Mouse (Mus musculus): ENCODE data around the gene Olfr1205. TPM values are rescaled to one million over a fixed set of nuclear protein-coding genes. Genes with fewer than 3 reads are reported as not detected.

Gene Olfr1205
- polyA plus RNA-seq (2014; fragmentation: Nextera tagmentation; extraction: Ambion mirVana): not detected in 2 replicates

GRCm38 (mm10) chr2:88829437-88829836 lies at the start of gene Olfr1205:
Olfr1205 (plus strand) TSS chr2:88829737.
- H3K9me3 ChIP-seq (ENCODE audit: control insufficient read depth, low read length): no peaks in the 10 kb centered on the region
- ATAC-seq (ENCODE audit: low FRiP score, low TSS enrichment): no peak; the same call in 1 of the 2 replicates
- H3K4me3 ChIP-seq (replicated peaks; ENCODE audit: low read depth, low read length): no peak within 1 kb of the TSS
- H3K4me2 ChIP-seq (ENCODE audit: low read length): no peak within 1 kb of the TSS
- DNase-seq: no peak
- 93% methylated on average over 2 of the region's 2 CpGs for WGBS
- no peak within 1 kb of the TSS for H3K27ac ChIP-seq (replicated peaks; ENCODE audit: low read depth, low read length)
- no peaks in the 10 kb centered on the region for H3K36me3 ChIP-seq (ENCODE audit: control insufficient read depth, insufficient read depth, low read length)
- no peaks in the 10 kb centered on the region for H3K27me3 ChIP-seq (ENCODE audit: control insufficient read depth, insufficient read depth, low read length)
- no peaks in the 10 kb centered on the region for H3K4me1 ChIP-seq (ENCODE audit: control insufficient read depth, insufficient read depth, low read length)
- H3K9ac ChIP-seq (replicated peaks; ENCODE audit: low read length): no peak within 1 kb of the TSS

DNA sequence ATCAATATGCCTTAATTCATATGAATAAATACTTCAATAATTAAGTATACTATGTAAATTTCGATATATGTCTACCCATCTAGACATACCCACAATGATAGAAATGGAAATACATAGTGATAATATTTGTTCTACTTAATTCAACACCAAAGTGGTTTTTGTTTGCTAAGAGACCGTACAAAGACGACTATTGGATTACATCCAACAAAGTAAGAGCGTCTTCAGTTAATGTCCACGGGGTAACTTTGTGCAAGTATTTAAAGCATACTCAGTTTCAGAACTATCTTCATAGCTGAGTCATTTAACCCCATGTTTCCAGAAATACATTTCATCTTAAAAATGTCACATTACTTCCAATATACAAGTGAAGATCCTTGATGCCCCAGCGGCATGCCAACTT lies 36.8 kb upstream of the Olfr1205 start, which contains the start of gene Olfr1201:
Gene Olfr1201 (plus strand): TSS at position 301 of the 400 bp plus-strand sequence.
- no peak for ATAC-seq (ENCODE audit: low FRiP score, low TSS enrichment)
- Histone ChIP-seq H3K9me3 (ENCODE audit: control insufficient read depth, low read length) (no peaks in the 10 kb centered on the region), H3K4me3 (replicated peaks; ENCODE audit: low read depth, low read length) (no peak within 1 kb of the TSS), H3K4me1 (ENCODE audit: control insufficient read depth, insufficient read depth, low read length) (no peaks in the 10 kb centered on the region), H3K9ac (replicated peaks; ENCODE audit: low read length) (no peak within 1 kb of the TSS), H3K27me3 (ENCODE audit: control insufficient read depth, insufficient read depth, low read length) (no peaks in the 10 kb centered on the region), H3K36me3 (ENCODE audit: control insufficient read depth, insufficient read depth, low read length) (no peaks in the 10 kb centered on the region), H3K27ac (replicated peaks; ENCODE audit: low read depth, low read length) (no peak within 1 kb of the TSS), H3K4me2 (ENCODE audit: low read length) (no peak within 1 kb of the TSS)
- 85% methylated on average over 6 of the region's 6 CpGs for WGBS
- DNase-seq: no peak

DNA sequence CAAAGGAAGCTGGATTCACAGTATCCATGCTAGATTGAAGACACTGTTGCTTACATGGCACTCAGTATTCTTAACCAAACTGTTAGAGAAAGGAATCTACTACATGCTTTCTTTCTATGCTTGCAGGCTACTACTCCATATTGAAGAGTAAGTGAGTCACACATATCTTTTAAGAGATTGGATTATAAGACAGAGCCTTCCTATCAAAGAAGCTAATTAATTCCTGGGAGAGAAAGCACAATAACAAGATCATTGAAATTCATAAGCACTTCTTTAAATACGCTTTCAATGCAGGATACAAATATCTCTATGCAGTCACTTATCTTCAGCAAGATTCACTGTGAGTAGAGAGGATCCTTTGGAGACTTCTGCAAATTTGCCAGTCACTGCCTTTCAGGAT lies 15.3 kb upstream of the Olfr1205 start, which contains the start of gene Olfr1202:
Gene Olfr1202 (plus strand): TSS at position 301 of the 400 bp plus-strand sequence.
- DNase-seq: no peak

DNA sequence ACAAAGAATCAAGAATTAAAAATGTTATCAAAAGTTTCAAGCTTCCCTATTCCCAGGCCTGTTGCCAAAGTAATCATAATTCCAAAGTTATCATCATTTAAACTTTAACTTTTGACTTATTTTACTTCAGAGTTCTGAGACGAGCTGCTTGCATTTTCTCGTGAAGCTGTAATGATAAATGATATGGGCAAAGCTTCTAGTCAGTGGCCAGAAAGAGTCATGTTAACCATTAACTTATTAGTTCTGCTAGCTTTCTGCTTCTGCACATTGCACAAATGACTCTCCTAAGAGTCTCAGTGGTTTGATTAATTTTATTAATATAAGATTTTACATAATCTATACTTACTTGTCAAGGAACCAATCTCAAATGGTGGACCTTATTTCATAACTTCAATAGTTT lies 8.9 kb downstream of the Olfr1205 start:
- no peak for DNase-seq
- no peaks in the 10 kb centered on the region for H3K36me3 ChIP-seq (ENCODE audit: control insufficient read depth, insufficient read depth, low read length)
- H3K9me3 ChIP-seq (ENCODE audit: control insufficient read depth, low read length): no peaks in the 10 kb centered on the region
- H3K9ac ChIP-seq (replicated peaks; ENCODE audit: low read length): no peak overlapping the region
- H3K4me3 ChIP-seq (replicated peaks; ENCODE audit: low read depth, low read length): no peak overlapping the region
- no peaks in the 10 kb centered on the region for H3K4me1 ChIP-seq (ENCODE audit: control insufficient read depth, insufficient read depth, low read length)
- no peak for ATAC-seq (ENCODE audit: low FRiP score, low TSS enrichment)
- H3K4me2 ChIP-seq (ENCODE audit: low read length): no peak overlapping the region
- 95% methylated on average over 2 of the region's 2 CpGs for WGBS
- H3K27ac ChIP-seq (replicated peaks; ENCODE audit: low read depth, low read length): no peak overlapping the region
- no peaks in the 10 kb centered on the region for H3K27me3 ChIP-seq (ENCODE audit: control insufficient read depth, insufficient read depth, low read length)

More for the DNA sequence above, 15.3 kb upstream of the Olfr1205 start, which contains the start of gene Olfr1202:
- H3K9me3 ChIP-seq (ENCODE audit: control insufficient read depth, low read length): no peaks in the 10 kb centered on the region
- H3K4me2 ChIP-seq (ENCODE audit: low read length): no peak within 1 kb of the TSS
- no peaks in the 10 kb centered on the region for H3K36me3 ChIP-seq (ENCODE audit: control insufficient read depth, insufficient read depth, low read length)
- H3K4me3 ChIP-seq (replicated peaks; ENCODE audit: low read depth, low read length): no peak within 1 kb of the TSS
- WGBS: 61% methylated on average over 1 of the region's 1 CpGs
- no peaks in the 10 kb centered on the region for H3K27me3 ChIP-seq (ENCODE audit: control insufficient read depth, insufficient read depth, low read length)
- no peak within 1 kb of the TSS for H3K27ac ChIP-seq (replicated peaks; ENCODE audit: low read depth, low read length)
- no peaks in the 10 kb centered on the region for H3K4me1 ChIP-seq (ENCODE audit: control insufficient read depth, insufficient read depth, low read length)
- no peak for ATAC-seq (ENCODE audit: low FRiP score, low TSS enrichment)
- no peak within 1 kb of the TSS for H3K9ac ChIP-seq (replicated peaks; ENCODE audit: low read length)

- no peak for DNase-seq
- WGBS: 88% methylated on average over 1 of the region's 1 CpGs
- Histone ChIP-seq H3K9ac (replicated peaks; ENCODE audit: low read length) (no peak within 1 kb of the TSS), H3K4me3 (replicated peaks; ENCODE audit: low read depth, low read length) (no peak within 1 kb of the TSS), H3K27me3 (ENCODE audit: control insufficient read depth, insufficient read depth, low read length) (no peaks in the 10 kb centered on the region), H3K4me2 (ENCODE audit: low read length) (no peak within 1 kb of the TSS), H3K27ac (replicated peaks; ENCODE audit: low read depth, low read length) (no peak within 1 kb of the TSS), H3K9me3 (ENCODE audit: control insufficient read depth, low read length) (no peaks in the 10 kb centered on the region), H3K4me1 (ENCODE audit: control insufficient read depth, insufficient read depth, low read length) (no peaks in the 10 kb centered on the region), H3K36me3 (ENCODE audit: control insufficient read depth, insufficient read depth, low read length) (no peaks in the 10 kb centered on the region)
- no peak for ATAC-seq (ENCODE audit: low FRiP score, low TSS enrichment)
These were observed 19.5 kb downstream of the Olfr1205 start, which contains the start of gene Olfr1204 for GRCm38 (mm10) chr2:88848992-88849391. Olfr1204 (plus strand) TSS chr2:88849292.

GRCm38 (mm10) chr2:88862931-88863330 lies 33.4 kb downstream of the Olfr1205 start, which contains the start of gene Olfr1206:
Olfr1206 (plus strand) TSS chr2:88863231.
- Histone ChIP-seq H3K4me2 (ENCODE audit: low read length) (no peak within 1 kb of the TSS), H3K27ac (replicated peaks; ENCODE audit: low read depth, low read length) (no peak within 1 kb of the TSS), H3K4me3 (replicated peaks; ENCODE audit: low read depth, low read length) (no peak within 1 kb of the TSS), H3K4me1 (ENCODE audit: control insufficient read depth, insufficient read depth, low read length) (no peaks in the 10 kb centered on the region), H3K36me3 (ENCODE audit: control insufficient read depth, insufficient read depth, low read length) (no peaks in the 10 kb centered on the region), H3K9ac (replicated peaks; ENCODE audit: low read length) (no peak within 1 kb of the TSS), H3K27me3 (ENCODE audit: control insufficient read depth, insufficient read depth, low read length) (no peaks in the 10 kb centered on the region), H3K9me3 (ENCODE audit: control insufficient read depth, low read length) (no peaks in the 10 kb centered on the region)
- 88% methylated on average over 2 of the region's 2 CpGs for WGBS
- no peak for DNase-seq
- ATAC-seq (ENCODE audit: low FRiP score, low TSS enrichment): no peak

Other genes with a start within 250 kb of the Olfr1205 start
- gene Olfr1189, start 243.3 kb upstream of the Olfr1205 start, polyA plus RNA-seq (2014; fragmentation: Nextera tagmentation; extraction: Ambion mirVana): not detected in 2 replicates
- gene Olfr1191-ps1, start 189.2 kb upstream of the Olfr1205 start, polyA plus RNA-seq (2014; fragmentation: Nextera tagmentation; extraction: Ambion mirVana): not detected in 2 replicates
- not detected in 2 replicates for gene Olfr1192-ps1, start 181.2 kb upstream of the Olfr1205 start, polyA plus RNA-seq (2014; fragmentation: Nextera tagmentation; extraction: Ambion mirVana)
- not detected in 2 replicates for gene Olfr1193, start 154.1 kb upstream of the Olfr1205 start, polyA plus RNA-seq (2014; fragmentation: Nextera tagmentation; extraction: Ambion mirVana)
- gene Olfr1195, start 140.6 kb upstream of the Olfr1205 start, polyA plus RNA-seq (2014; fragmentation: Nextera tagmentation; extraction: Ambion mirVana): not detected in 2 replicates
- not detected in 2 replicates for gene Olfr1196, start 125.1 kb upstream of the Olfr1205 start, polyA plus RNA-seq (2014; fragmentation: Nextera tagmentation; extraction: Ambion mirVana)
- not detected in 2 replicates for gene Olfr1197, start 97.4 kb upstream of the Olfr1205 start, polyA plus RNA-seq (2014; fragmentation: Nextera tagmentation; extraction: Ambion mirVana)
- not detected in 2 replicates for gene Olfr1198, start 78.4 kb upstream of the Olfr1205 start, polyA plus RNA-seq (2014; fragmentation: Nextera tagmentation; extraction: Ambion mirVana)
- gene Olfr1199, start 69.3 kb upstream of the Olfr1205 start, polyA plus RNA-seq (2014; fragmentation: Nextera tagmentation; extraction: Ambion mirVana): not detected in 2 replicates
- gene Olfr1200, start 59.2 kb upstream of the Olfr1205 start, polyA plus RNA-seq (2014; fragmentation: Nextera tagmentation; extraction: Ambion mirVana): not detected in 2 replicates
- gene Olfr1201, start 36.7 kb upstream of the Olfr1205 start, polyA plus RNA-seq (2014; fragmentation: Nextera tagmentation; extraction: Ambion mirVana): not detected in 2 replicates
- not detected in 2 replicates for gene Olfr1202, start 15.2 kb upstream of the Olfr1205 start, polyA plus RNA-seq (2014; fragmentation: Nextera tagmentation; extraction: Ambion mirVana)
- gene Olfr1204, start 19.6 kb downstream of the Olfr1205 start, polyA plus RNA-seq (2014; fragmentation: Nextera tagmentation; extraction: Ambion mirVana): not detected in 2 replicates
- not detected in 2 replicates for gene Olfr1206, start 33.5 kb downstream of the Olfr1205 start, polyA plus RNA-seq (2014; fragmentation: Nextera tagmentation; extraction: Ambion mirVana)
- gene Olfr1208, start 72.6 kb downstream of the Olfr1205 start, polyA plus RNA-seq (2014; fragmentation: Nextera tagmentation; extraction: Ambion mirVana): not detected in 2 replicates
- not detected in 2 replicates for gene Olfr1209, start 85.4 kb downstream of the Olfr1205 start, polyA plus RNA-seq (2014; fragmentation: Nextera tagmentation; extraction: Ambion mirVana)
- not detected in 2 replicates for gene Olfr1211, start 108.4 kb downstream of the Olfr1205 start, polyA plus RNA-seq (2014; fragmentation: Nextera tagmentation; extraction: Ambion mirVana)
- not detected in 2 replicates for gene Olfr1212, start 124.2 kb downstream of the Olfr1205 start, polyA plus RNA-seq (2014; fragmentation: Nextera tagmentation; extraction: Ambion mirVana)
- gene Gm13762, start 150.5 kb downstream of the Olfr1205 start, polyA plus RNA-seq (2014; fragmentation: Nextera tagmentation; extraction: Ambion mirVana): not detected in 2 replicates
- gene Olfr1214, start 162.9 kb downstream of the Olfr1205 start, polyA plus RNA-seq (2014; fragmentation: Nextera tagmentation; extraction: Ambion mirVana): not detected in 2 replicates
- gene Olfr1215, start 177.2 kb downstream of the Olfr1205 start, polyA plus RNA-seq (2014; fragmentation: Nextera tagmentation; extraction: Ambion mirVana): not detected in 2 replicates
- gene Olfr1216, start 188.6 kb downstream of the Olfr1205 start, polyA plus RNA-seq (2014; fragmentation: Nextera tagmentation; extraction: Ambion mirVana): not detected in 2 replicates
- not detected in 2 replicates for gene Olfr1217, start 202.3 kb downstream of the Olfr1205 start, polyA plus RNA-seq (2014; fragmentation: Nextera tagmentation; extraction: Ambion mirVana)
- not detected in 2 replicates for gene Olfr1218, start 231.4 kb downstream of the Olfr1205 start, polyA plus RNA-seq (2014; fragmentation: Nextera tagmentation; extraction: Ambion mirVana)